Mouse (Mus musculus): ENCODE data around the gene Dnajb13.

The Dnajb13 gene

GRCm38 (mm10) chr7:100508670-100509069 is 6.1 kb downstream of the Dnajb13 start:
- no peak for DNase-seq (ENCODE audit: extremely low spot score)

- no peak for DNase-seq (ENCODE audit: extremely low spot score)
Observed at GRCm38 (mm10) chr7:100506494-100506893, 8.3 kb downstream of the Dnajb13 start.

GRCm38 (mm10) chr7:100504740-100505487 is 9.8 kb downstream of the Dnajb13 start:
- DNase-seq (ENCODE audit: extremely low spot score): no peak

GRCm38 (mm10) chr7:100503076-100503475 is 11.7 kb downstream of the Dnajb13 start:
- DNase-seq (ENCODE audit: extremely low spot score): no peak

- DNase-seq (ENCODE audit: extremely low spot score): no peak
Observed at GRCm38 (mm10) chr7:100502374-100502922, 12.3 kb downstream of the Dnajb13 start.

GRCm38 (mm10) chr7:100501844-100502373 is 12.9 kb downstream of the Dnajb13 start:
- DNase-seq (ENCODE audit: extremely low spot score): no peak

GRCm38 (mm10) chr7:100501027-100501843 is 13.5 kb downstream of the Dnajb13 start:
- no peak for DNase-seq (ENCODE audit: extremely low spot score)

- no peak for DNase-seq (ENCODE audit: extremely low spot score)
Observed at GRCm38 (mm10) chr7:100500276-100500977, 14.3 kb downstream of the Dnajb13 start.

GRCm38 (mm10) chr7:100499465-100499864 is 15.3 kb downstream of the Dnajb13 start:
- DNase-seq (ENCODE audit: extremely low spot score): no peak

- DNase-seq (ENCODE audit: extremely low spot score): no peak
Observed at GRCm38 (mm10) chr7:100497982-100498381, 16.8 kb downstream of the Dnajb13 start.

GRCm38 (mm10) chr7:100497402-100497801 is 17.4 kb downstream of the Dnajb13 start:
- DNase-seq (ENCODE audit: extremely low spot score): no peak

- no peak for DNase-seq (ENCODE audit: extremely low spot score)
Observed at GRCm38 (mm10) chr7:100496791-100497190, 18.0 kb downstream of the Dnajb13 start.

- DNase-seq (ENCODE audit: extremely low spot score): no peak
Observed at GRCm38 (mm10) chr7:100496371-100496770, 18.4 kb downstream of the Dnajb13 start.

GRCm38 (mm10) chr7:100495581-100496251 is 19.0 kb downstream of the Dnajb13 start:
- DNase-seq (ENCODE audit: extremely low spot score): peak; percentile 59

- peak; percentile 27 for DNase-seq (ENCODE audit: extremely low spot score)
Observed at GRCm38 (mm10) chr7:100495042-100495441, 19.7 kb downstream of the Dnajb13 start.

GRCm38 (mm10) chr7:100494415-100494831 is 20.3 kb downstream of the Dnajb13 start:
- no peak for DNase-seq (ENCODE audit: extremely low spot score)

- DNase-seq (ENCODE audit: extremely low spot score): peak; percentile 38
Observed at GRCm38 (mm10) chr7:100493484-100494414, 21.0 kb downstream of the Dnajb13 start.

- peak; percentile 81 for DNase-seq (ENCODE audit: extremely low spot score)
Observed at GRCm38 (mm10) chr7:100493117-100493483, 21.7 kb downstream of the Dnajb13 start, which contains the start of gene Ucp2. Gene Ucp2, plus strand, starts transcription at chr7:100493337.

GRCm38 (mm10) chr7:100492391-100493116 is 22.2 kb downstream of the Dnajb13 start:
- DNase-seq (ENCODE audit: extremely low spot score): no peak

Measured in embryo, embryonic 9.5 days (tissue).